Mouse (Mus musculus) activated CD4-positive, CD25-positive, alpha-beta regulatory T cell, adult 4 months (primary cell): ENCODE results near the gene Cdc37. TPM values are rescaled to one million over a fixed set of nuclear protein-coding genes. Genes with fewer than 3 reads are reported as not detected.

Source experiments
- ATAC-seq: one replicate; pipeline ENCODE4 v1.8.0; 2017
- polyA plus RNA-seq, 2 experiments: library from polyadenylated mRNA; unstranded; fragments of 100-300 nt; shearing (Covaris generic); gene quantifications; one replicate each; pipeline ENCODE4 v1.2.1; 2017

Cdc37 gene
- polyA plus RNA-seq, 2 experiments from 2014 or later: 102 to 129 TPM

DNA sequence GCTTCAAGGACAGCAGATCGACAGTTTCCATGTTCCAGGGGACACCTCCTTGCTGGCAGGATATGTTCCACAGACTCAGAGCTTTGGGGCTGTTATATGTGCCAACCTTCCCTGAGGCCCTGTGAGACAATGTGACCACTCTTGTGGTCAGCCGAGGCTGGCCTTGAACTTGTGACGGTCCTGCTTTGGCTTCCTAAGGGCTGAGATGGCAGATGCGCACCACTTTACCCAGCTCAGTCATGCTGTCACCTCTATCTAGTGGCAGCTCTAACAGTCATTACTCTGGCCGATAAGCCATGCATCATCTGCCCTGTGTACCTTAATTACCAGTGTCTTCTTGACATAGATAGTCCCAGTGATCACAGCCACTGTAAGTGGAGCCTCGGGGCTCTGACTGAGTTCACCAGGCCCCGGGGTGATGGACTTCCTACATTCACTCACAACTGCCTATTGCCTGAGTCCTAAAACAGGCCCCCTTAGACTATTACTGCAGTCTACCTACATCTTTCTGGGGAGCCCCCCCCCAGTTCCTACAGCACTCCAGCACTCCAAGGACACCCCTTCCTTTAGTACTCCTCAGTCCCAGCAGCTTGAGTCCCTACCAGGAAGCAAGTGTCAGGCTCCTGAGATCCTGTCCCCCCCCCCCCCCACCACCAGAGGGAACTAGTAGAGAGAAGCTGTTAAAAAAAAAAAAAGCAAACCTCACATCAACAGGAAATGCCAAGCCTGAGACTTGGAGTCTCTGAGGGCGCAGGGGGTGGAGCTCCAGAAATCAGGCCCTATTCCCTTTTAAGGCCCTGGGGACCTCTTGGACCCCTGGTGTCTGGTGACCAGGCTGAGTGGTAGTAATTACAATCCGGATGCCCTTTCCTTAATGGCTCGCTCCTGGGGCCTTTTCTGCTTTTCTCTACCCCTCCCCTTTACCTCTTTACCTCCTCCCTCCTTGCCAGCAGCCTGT lies 17.6 kb upstream of the Cdc37 start:
- ATAC-seq: peak; percentile 12

DNA sequence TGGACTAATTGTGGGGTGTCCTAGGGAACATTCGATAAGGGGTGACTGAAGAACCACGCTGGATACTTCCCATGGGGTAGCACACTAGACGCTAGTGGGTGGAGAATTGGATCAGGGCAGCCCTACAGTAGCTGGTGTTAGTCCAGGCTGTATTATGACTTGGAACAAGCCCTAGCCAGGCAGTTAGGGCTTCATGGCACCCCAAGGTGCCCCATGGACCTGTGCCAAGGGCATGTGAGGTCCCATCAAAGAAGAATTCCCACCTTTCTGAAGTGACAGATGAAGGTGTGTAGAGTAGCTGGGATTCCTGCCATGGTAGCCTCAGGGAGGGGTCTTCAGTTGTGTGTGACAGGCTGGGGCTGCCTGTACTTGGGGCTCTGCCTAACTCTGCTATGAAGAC lies 16.7 kb upstream of the Cdc37 start:
- ATAC-seq: no peak

- no peak for ATAC-seq
Measured at GRCm38 (mm10) chr9:21165952-21166451, 16.2 kb upstream of the Cdc37 start.

DNA sequence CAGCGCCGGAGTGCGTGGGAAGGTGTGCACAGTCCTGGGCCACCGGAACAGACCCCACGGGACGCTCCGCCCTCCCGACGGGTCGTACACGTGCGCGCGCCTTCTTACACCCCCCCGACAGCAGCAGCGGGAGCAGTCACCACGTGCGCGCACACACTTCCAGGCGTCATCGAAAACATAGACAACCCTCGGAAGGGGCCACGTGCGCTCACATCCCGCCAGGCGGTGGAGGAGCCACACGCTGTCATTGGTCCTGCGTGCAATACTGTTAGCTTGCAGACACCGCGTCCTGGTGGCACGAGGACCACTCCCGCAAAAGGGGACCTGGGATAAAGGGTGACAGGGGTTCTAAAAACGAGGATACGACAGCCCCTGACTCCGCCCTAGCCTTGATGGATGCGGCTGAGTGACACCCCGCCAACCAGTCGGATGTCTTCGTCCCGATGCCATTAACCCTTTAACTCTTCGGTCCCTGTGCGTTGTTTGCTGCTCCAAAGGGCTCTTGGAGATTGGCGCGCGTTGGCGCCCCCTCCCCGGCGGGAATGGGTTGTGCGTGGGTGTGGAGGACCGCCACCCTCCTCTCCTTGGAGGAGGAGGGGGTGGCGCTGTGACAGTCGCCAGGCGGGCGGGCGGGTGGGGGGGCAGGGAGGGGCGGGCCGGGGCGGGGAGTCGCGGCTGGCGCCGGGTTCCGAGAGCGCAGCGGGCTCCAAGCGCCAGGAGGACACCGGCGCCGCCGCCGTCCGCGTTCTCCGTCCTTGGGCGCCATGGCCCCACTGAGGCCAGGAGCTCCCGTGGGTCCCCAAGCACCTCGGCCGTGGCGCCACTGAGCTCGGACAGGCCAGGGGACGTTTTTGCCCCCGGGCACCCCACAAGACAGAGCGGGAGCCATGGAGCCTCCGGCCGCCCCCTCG lies 15.5 kb upstream of the Cdc37 start, which contains the start of gene Pde4a:
Gene Pde4a (plus strand): TSS at position 674 of the 911 bp plus-strand sequence.
- ATAC-seq: peak; percentile 34

DNA sequence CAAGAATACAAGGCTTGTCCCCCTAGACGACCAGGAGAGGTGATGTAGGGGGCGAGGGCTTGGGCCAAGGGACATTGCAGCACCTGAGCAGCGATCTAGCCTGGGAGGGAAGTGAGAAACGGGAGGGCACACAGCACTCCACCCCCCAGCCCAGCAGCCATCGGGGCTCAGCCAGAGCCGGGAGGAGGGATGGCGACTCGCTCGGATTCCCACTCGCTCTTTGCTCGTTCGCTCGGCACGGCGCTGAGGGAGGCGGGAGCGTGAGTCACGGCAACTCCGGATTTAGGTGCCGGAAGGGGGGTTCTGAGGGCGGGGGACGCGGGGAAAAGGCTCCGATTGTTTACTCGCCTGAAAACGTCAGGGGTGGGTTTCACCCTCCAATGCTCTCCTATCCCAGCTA lies 14.3 kb upstream of the Cdc37 start:
- no peak for ATAC-seq

- no peak for ATAC-seq
Measured at GRCm38 (mm10) chr9:21163086-21164050, 13.6 kb upstream of the Cdc37 start.

DNA sequence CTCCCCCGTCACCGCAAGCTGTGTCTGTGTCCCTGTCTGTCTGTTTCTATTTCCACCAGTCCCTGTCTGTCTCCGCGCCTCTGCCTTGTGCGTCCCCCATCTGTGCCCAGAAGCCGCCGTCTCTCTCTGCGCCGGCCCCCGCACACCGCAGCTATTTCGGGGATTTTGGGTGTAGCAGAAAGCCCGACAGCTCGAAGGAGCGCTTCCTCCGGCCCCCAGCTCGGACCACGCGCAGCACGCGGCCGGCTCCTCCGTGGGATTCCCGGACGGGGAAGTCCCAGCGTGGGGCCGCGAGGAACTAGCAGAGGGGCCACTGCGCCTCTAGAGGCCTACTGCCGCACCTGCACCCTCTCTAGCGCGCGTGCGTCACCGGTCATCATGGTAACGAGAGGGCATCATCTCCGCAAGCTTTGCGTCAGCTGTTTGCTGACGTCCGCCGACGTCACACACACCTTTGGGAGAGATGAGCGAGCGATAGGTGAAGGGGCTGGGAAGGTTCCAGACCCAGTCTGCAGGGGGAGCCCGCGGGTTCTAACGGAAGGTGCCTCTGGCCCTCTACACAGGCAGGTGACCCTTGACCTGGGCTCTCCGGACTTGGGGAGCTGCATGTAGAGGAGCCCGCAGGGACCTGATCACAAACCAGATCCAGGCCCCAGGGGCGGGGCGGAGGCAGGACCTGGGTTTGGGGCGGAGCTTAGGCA lies 11.6 kb upstream of the Cdc37 start:
- ATAC-seq: peak; percentile 77

- no peak for ATAC-seq
Measured at GRCm38 (mm10) chr9:21154787-21155186, 5.0 kb upstream of the Cdc37 start.

DNA sequence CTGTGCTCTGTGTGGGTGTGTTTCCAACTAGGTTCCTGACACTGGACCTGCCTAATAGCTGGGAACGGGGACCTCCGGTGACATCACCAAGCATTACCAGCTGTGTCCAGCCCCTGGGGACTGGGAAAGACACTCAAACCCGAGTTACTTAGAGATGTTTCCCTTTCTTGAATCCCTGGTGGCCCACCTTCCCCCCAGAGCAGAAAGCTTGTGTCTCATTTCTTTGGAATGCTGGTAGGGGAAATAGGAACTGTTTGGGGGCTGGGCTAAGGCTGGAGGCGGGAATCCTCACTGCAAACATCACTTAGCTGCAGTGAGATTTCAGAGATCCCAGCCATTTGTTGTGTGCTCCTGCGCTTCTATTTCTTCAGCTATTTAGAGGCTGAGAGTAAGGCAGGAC lies 4.1 kb upstream of the Cdc37 start:
- ATAC-seq: no peak

DNA sequence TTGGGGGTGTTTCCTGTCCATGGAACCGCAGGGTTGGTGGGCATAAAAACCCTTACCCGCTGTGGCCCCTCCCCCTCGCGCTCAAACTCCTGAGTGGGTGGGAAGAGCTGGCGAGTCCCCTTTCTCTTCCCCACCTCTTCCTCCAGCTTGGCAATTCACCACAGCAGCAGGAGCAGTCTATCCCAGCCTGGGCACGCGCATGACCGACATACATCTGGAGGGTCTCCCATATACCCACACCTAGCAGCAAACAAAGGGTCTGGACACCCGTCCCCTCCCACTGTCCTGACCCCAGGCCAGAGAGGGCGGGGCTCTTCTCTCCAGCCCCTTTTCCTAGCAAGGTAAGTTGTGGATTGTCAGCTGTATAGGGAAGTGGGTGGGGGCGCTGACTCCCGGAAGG lies 3.5 kb upstream of the Cdc37 start:
- no peak for ATAC-seq

- ATAC-seq: no peak
Measured at GRCm38 (mm10) chr9:21152715-21153114, 2.9 kb upstream of the Cdc37 start.

DNA sequence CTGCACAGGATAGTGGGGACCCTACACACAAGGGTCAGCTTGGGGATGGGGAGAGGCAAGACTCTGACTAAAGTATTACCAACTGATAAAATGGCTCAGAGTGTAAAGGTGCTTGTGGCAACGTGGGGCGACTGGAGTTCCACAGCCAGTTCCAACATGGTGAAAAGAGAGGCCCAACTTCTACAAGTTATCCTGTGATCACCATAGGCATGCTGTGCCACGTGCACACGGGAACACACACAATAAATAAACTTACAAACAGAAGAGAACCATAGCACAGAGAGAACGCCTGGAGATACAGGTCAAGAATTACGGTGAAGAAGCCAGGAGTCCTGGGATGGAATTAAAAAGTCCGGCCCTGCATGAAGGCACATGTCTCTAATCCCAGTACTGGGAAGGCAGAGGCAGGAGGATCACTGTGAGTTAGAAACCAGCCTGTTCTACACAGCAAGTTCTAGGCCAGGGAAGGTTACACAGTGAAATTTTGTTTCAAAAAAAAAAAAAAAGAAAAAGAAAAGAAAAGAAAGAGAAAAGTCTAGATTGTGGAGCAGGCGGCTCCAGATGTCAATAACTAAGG lies 617 bp downstream of the Cdc37 start:
- no peak for ATAC-seq

GRCm38 (mm10) chr9:21148427-21148826 lies 1.4 kb downstream of the Cdc37 start:
- ATAC-seq: no peak

DNA sequence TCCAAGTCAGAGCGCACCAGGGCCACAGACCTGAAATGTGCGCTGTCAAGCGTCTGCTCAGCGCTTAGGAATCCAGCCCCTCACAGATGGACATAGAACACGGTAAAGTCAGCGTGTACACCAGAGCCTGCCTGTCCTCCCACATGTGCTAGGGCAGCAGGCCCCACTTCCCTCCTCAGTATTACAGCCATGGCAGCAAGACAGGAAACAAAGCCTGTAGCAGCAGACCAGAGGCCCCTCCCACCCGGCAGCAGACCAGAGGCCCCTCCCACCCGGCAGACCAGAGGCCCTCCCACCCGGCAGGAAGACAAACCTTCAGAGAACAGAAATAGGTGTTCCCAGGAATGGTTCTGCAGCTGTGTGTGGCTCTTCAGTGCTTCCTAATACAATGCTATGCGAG lies 3.1 kb downstream of the Cdc37 start:
- peak; percentile 74 for ATAC-seq

- ATAC-seq: no peak
Measured at GRCm38 (mm10) chr9:21145431-21145830, 4.4 kb downstream of the Cdc37 start.

GRCm38 (mm10) chr9:21144361-21144760 lies 5.4 kb downstream of the Cdc37 start:
- no peak for ATAC-seq

- no peak for ATAC-seq
Measured at GRCm38 (mm10) chr9:21141922-21142321, 7.9 kb downstream of the Cdc37 start.

GRCm38 (mm10) chr9:21138386-21138785 lies 11.4 kb downstream of the Cdc37 start:
- no peak for ATAC-seq

DNA sequence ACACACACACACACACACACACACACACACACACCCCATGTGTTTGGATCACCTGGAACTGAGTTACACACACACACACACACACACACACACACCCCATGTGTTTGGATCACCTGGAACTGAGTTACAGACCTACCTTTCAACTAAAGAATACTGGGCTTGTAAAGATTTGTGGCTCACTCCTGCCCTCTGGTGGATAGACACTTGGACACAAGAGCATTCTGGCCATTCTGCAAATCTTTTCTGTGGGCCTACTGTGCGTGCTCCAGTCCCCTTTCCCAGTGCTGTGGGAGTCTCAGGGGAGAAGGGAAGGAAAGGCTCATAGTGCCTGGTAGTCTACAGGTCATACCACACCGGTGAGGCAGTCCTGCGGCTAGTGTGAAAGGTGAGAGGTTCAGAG lies 12.6 kb downstream of the Cdc37 start:
- ATAC-seq: peak; percentile 17

- ATAC-seq: peak; percentile 52
Measured at GRCm38 (mm10) chr9:21136401-21136800, 13.4 kb downstream of the Cdc37 start.

DNA sequence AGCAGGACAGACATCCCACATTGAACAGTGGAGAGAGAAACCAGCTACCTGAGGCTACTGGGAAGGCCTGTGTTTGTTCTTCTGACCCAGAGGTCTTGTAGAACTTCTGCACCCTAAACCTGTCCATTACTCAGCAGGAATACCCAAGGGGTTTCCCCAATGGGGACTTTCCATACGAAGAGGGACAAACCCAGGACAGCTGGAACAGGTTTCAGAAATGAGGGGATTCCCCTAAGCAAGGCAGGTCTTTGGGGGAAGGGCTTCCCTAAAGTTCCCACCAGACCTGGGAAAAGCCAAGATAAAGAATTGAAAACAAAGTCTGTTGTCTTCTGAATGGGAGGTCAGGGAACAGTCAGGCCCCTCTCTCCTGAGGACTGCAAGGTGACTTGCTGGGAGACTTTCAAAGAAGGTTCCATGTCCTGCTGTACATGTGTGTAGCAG lies 13.8 kb downstream of the Cdc37 start:
- peak; percentile 8 for ATAC-seq
